Mouse (Mus musculus): ENCODE results near the gene Fdx1l.

- no peak for TF ChIP-seq CTCF (IDR thresholded peaks at IDR 0.05; ENCODE audit: low read depth)
- no peak for TF ChIP-seq EP300 (IDR thresholded peaks at IDR 0.05; ENCODE audit: low read depth)
Measured at GRCm38 (mm10) chr9:21034481-21035085, 38.8 kb downstream of the Fdx1l start.

Data from liver, postnatal 0 days (tissue).